Mouse (Mus musculus): Measurements from ENCODE around the gene Slc4a1ap. TPM values are rescaled to one million over a fixed set of nuclear protein-coding genes. Genes with fewer than 3 reads are reported as not detected.

Slc4a1ap gene
- total RNA-seq (2023) = 83.0 TPM

DNA sequence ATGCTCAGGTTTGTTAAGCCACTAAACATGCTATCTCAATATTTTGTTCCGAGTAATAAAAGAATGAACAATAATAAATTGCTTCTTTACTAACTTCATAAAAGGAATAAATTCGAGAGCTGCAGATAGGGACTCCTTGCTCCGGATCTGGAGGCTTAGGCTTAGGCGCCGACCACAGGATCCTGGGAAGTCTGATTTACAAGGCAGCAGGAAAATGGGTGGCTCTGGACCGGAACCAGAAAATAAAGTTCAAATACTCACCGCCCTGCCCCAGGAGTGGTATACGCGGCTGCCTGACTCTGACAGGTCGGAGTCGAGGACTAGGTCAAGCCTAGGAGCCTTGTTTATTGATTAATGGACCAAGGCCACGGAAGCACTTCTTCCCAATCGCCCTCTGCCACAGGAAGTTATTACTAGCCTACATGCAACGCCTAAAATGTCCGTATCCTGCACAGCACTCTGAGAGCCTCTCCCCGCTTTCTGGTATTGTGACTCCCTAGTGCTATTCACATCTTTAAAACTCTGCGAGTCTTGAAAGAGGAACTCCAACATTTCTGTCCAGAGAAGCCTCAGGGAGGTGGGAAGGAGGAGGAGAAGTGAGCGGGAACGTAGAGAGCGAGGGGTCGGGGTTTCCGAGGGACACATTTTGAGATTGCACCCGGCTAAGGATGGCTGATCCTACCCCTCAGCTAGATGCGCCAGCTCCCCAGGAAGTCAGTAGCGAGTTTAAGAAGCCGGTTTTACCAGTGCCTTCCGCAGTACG, at the start of gene Slc4a1ap:
Slc4a1ap (plus strand) TSS at position 642 of the 763 bp plus-strand sequence.

DNA sequence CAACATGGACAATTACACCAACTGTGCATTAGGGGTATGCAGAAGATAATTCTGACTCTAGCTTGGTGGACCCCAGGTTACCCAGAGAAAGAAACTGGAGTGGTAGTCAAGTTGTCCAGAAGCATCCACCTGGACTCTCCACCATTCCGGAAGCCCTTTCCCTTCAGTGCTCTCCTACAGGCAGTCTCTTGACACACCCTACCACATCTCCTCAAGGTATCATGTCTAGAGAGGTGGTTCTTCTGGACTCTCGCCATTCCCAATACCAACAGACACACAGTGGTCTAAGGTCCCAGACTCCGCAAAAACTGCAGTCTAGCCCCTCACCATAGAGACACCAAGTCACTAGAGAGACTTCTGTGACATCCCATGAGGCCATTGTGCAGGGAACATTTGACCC, 41.4 kb upstream of the Slc4a1ap start, which contains the start of gene 4930548H24Rik:
4930548H24Rik (plus strand) TSS at position 301 of the 400 bp plus-strand sequence.

DNA sequence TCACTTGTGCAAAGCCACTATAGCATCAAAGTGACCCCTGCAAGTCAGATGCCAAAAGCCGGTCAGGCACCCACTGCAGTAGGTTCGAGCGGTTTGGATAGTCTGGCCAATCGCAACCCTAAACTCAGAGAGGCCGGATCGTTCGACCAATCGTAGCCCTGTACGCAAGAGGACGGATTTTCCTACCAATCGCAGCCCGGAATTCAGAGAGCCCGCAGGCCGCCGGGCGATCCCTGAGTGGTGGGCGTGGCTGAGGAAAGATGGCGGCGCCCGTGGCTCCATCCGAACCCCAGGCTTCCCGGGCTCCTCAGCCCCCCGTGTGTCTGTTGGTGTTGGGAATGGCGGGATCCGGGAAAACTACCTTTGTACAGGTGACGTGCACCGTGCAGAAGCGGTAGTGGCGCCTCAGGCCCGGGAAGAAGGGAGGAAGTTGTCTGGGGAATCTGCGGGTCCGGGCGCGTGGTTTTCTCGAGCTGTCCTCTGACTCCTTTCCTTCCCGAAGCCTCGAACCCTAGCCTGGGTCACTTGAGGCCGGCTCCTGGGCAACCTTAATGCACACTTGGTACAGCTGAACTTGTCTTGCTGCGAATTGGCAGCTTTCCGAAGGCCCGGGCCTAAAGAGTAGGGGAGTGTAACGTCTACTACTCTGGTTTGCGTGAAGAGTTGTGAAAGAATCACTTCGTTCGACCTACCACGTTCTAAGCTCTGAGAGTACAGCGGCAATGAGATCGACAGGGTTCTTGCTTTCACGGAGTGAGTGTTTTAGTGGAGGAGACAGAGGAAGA, 32.1 kb upstream of the Slc4a1ap start, which contains the start of gene Gpn1:
Gpn1 (plus strand) TSS at position 229 of the 785 bp plus-strand sequence.

DNA sequence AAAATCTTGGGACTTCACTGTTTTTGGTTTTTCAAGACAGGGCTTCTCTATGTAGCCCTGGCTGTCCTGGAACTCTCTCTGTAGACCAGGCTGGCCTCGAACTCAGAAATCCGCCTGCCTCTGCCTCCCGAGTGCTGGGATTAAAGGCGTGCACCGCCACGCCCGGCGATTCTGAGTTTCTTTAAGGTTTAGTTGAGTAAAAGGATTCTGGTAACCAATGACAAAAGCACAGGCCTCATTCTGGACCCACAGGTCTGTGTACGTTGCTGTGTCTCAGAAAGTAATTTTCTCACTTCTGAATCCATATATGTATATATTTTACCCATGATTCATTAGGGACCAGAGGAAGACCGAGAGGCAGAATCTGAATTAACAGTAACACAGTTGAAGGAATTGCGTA, 912 bp downstream of the Slc4a1ap start, which contains the start of gene Supt7l:
Supt7l (minus strand) TSS at position 101 of the 400 bp plus-strand sequence.

DNA sequence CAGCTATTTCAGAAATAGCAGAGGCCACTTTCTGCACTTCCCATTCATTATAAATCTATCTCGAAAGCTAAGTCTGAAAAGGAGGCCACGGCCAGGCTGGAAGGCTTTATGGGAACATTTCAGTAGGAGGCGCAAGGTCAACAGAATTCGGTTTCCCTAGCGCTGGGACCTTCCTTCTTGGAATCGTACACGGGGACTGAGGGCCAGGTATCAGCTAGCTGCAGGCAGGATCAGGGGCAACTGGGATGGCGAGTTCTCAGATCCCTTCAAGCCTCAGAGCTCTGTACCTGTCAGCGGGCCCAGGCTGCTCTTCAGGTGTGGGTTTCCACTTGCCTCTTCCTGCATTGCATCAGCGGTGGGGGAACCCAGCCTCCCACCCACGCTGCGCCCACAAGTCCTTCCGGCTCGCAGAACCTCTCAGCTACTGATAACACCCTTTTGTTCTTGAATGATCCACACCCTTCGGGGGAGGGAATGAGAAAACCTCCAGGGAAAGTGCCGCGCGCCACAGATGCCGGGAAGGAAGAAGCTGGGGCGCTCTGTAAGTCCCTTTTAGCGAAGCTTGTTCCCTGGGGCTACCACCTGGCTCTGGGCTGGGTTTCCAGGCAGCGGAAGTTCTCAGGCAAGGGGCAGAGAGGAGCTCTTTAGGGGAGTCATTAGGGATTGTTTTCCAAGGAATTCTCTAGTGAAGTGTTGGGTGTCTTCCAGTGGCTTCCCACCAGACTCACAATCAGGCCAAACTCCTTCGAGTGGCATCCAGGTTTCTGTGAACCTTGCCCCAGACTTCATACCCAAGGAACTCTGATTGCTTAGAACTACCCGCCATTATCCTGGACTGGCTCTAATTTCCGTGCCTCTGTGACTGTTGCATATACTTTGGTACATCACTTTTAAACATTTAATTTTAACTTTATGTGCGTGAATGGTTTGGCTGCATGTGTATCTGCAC, 70.0 kb downstream of the Slc4a1ap start, which contains the start of gene Mrpl33:
Mrpl33 (plus strand) TSS at position 455 of the 949 bp plus-strand sequence.

Other genes with a start within 250 kb of the Slc4a1ap start
- 15.1 TPM for gene Ift172, start 235.9 kb upstream of the Slc4a1ap start, total RNA-seq (2023)
- not detected for gene Fndc4, start 230.9 kb upstream of the Slc4a1ap start, total RNA-seq (2023)
- not detected for gene Gckr, start 229.6 kb upstream of the Slc4a1ap start, total RNA-seq (2023)
- 40.9 TPM for gene Zfp512, start 74.6 kb upstream of the Slc4a1ap start, total RNA-seq (2023)
- 0.21 TPM for gene 4930548H24Rik, start 41.3 kb upstream of the Slc4a1ap start, total RNA-seq (2023)
- 41.3 TPM for gene Gpn1, start 32.3 kb upstream of the Slc4a1ap start, total RNA-seq (2023)
- gene Supt7l, start 812 bp downstream of the Slc4a1ap start, total RNA-seq (2023) = 30.8 TPM
- 108 TPM for gene Mrpl33, start 69.9 kb downstream of the Slc4a1ap start, total RNA-seq (2023)
- gene Rbks, start 170.6 kb downstream of the Slc4a1ap start, total RNA-seq (2023) = 9.4 TPM
- gene Babam2, start 170.7 kb downstream of the Slc4a1ap start, total RNA-seq (2023) = 52.1 TPM